Mouse (Mus musculus): ENCODE data around the gene Cdhr2.

- no peak for TF ChIP-seq CTCF (IDR thresholded peaks at IDR 0.05)
- TF ChIP-seq EP300 (IDR thresholded peaks at IDR 0.05; ENCODE audit: insufficient read depth, low read depth, low read length), result no peak
- no peak for TF ChIP-seq POLR2A (IDR thresholded peaks at IDR 0.05; ENCODE audit: insufficient read depth, low read depth, low read length)
These were observed 8.3 kb upstream of the Cdhr2 start for GRCm38 (mm10) chr13:54692711-54693557.

Data from heart, adult 2 months (tissue).